Mouse (Mus musculus): Measurements from ENCODE around the gene Blzf1. TPM values are rescaled to one million over a fixed set of nuclear protein-coding genes. Genes with fewer than 3 reads are reported as not detected.

The Blzf1 gene
- polyA plus RNA-seq, 1 experiment from 2014 or later, result 26.8 TPM

- ATAC-seq, result no peak
- no peaks in the 10 kb centered on the region for H3K27me3 ChIP-seq (replicated peaks; ENCODE audit: control insufficient read depth, insufficient read depth, low read length)
- H3K36me3 ChIP-seq (ENCODE audit: control insufficient read depth, insufficient read depth, low read length), result no peaks in the 10 kb centered on the region
- H3K4me3 ChIP-seq (ENCODE audit: low read length), result peak overlapping the region; percentile 85
- H3K4me1 ChIP-seq (ENCODE audit: control insufficient read depth, insufficient read depth, low read length), result peaks cover 18% of the 10 kb centered on the region
- 49% methylated on average over 8 of the region's 8 CpGs for WGBS
- no peak overlapping the region for H3K27ac ChIP-seq (ENCODE audit: low read length)
- H3K9me3 ChIP-seq (ENCODE audit: control insufficient read depth, low read length), result no peaks in the 10 kb centered on the region
- peak overlapping the region; percentile 85 for H3K4me2 ChIP-seq (ENCODE audit: low read depth, low read length)
- peak overlapping the region; percentile 82; the same call in 1 of the 2 replicates for H3K9ac ChIP-seq (ENCODE audit: low read depth, low read length)
Observed at GRCm38 (mm10) chr1:164250391-164251150, 56.7 kb downstream of the Blzf1 start.

GRCm38 (mm10) chr1:164249332-164249711, 58.0 kb downstream of the Blzf1 start:
- Histone ChIP-seq H3K4me1 (ENCODE audit: control insufficient read depth, insufficient read depth, low read length) (peaks cover 18% of the 10 kb centered on the region), H3K36me3 (ENCODE audit: control insufficient read depth, insufficient read depth, low read length) (no peaks in the 10 kb centered on the region), H3K27me3 (replicated peaks; ENCODE audit: control insufficient read depth, insufficient read depth, low read length) (no peaks in the 10 kb centered on the region), H3K27ac (ENCODE audit: low read length) (peak overlapping the region; percentile 74), H3K4me2 (ENCODE audit: low read depth, low read length) (peak overlapping the region; percentile 85), H3K4me3 (ENCODE audit: low read length) (peak overlapping the region; percentile 85), H3K9me3 (ENCODE audit: control insufficient read depth, low read length) (no peaks in the 10 kb centered on the region), H3K9ac (ENCODE audit: low read depth, low read length) (peak overlapping the region; percentile 82)
- WGBS, result under 1% methylated on average over 33 of the region's 33 CpGs
- no peak; the same call in 1 of the 2 replicates for ATAC-seq

GRCm38 (mm10) chr1:164248465-164249331, 58.6 kb downstream of the Blzf1 start, which contains the start of gene Slc19a2:
Slc19a2 (plus strand) TSS chr1:164249046.
- peak; percentile 96 for ATAC-seq
- H3K36me3 ChIP-seq (ENCODE audit: control insufficient read depth, insufficient read depth, low read length), result no peaks in the 10 kb centered on the region
- H3K4me2 ChIP-seq (ENCODE audit: low read depth, low read length), result peak within 1 kb of the TSS; percentile 85
- H3K4me3 ChIP-seq (ENCODE audit: low read length), result peak within 1 kb of the TSS; percentile 85
- no peaks in the 10 kb centered on the region for H3K27me3 ChIP-seq (replicated peaks; ENCODE audit: control insufficient read depth, insufficient read depth, low read length)
- under 1% methylated on average over 70 of the region's 79 CpGs for WGBS
- peak within 1 kb of the TSS; percentile 82 for H3K9ac ChIP-seq (ENCODE audit: low read depth, low read length)
- H3K9me3 ChIP-seq (ENCODE audit: control insufficient read depth, low read length), result no peaks in the 10 kb centered on the region
- peak within 1 kb of the TSS; percentile 80 for H3K27ac ChIP-seq (ENCODE audit: low read length)
- peaks cover 18% of the 10 kb centered on the region for H3K4me1 ChIP-seq (ENCODE audit: control insufficient read depth, insufficient read depth, low read length)

GRCm38 (mm10) chr1:164247971-164248370, 59.3 kb downstream of the Blzf1 start:
- peak overlapping the region; percentile 72 for H3K9ac ChIP-seq (ENCODE audit: low read depth, low read length)
- WGBS, result 18% methylated on average over 10 of the region's 10 CpGs
- H3K4me1 ChIP-seq (ENCODE audit: control insufficient read depth, insufficient read depth, low read length), result peaks cover 17% of the 10 kb centered on the region
- no peaks in the 10 kb centered on the region for H3K9me3 ChIP-seq (ENCODE audit: control insufficient read depth, low read length)
- no peaks in the 10 kb centered on the region for H3K36me3 ChIP-seq (ENCODE audit: control insufficient read depth, insufficient read depth, low read length)
- no peaks in the 10 kb centered on the region for H3K27me3 ChIP-seq (replicated peaks; ENCODE audit: control insufficient read depth, insufficient read depth, low read length)
- H3K4me3 ChIP-seq (ENCODE audit: low read length), result peak overlapping the region; percentile 85
- peak overlapping the region; percentile 80 for H3K27ac ChIP-seq (ENCODE audit: low read length)
- ATAC-seq, result no peak
- peak overlapping the region; percentile 55 for H3K4me2 ChIP-seq (ENCODE audit: low read depth, low read length)

GRCm38 (mm10) chr1:164247442-164247841, 59.8 kb downstream of the Blzf1 start:
- no peak for ATAC-seq
- H3K9me3 ChIP-seq (ENCODE audit: control insufficient read depth, low read length), result no peaks in the 10 kb centered on the region
- H3K36me3 ChIP-seq (ENCODE audit: control insufficient read depth, insufficient read depth, low read length), result no peaks in the 10 kb centered on the region
- H3K27me3 ChIP-seq (replicated peaks; ENCODE audit: control insufficient read depth, insufficient read depth, low read length), result no peaks in the 10 kb centered on the region
- peak overlapping the region; percentile 55; the same call in 1 of the 2 replicates for H3K4me2 ChIP-seq (ENCODE audit: low read depth, low read length)
- peak overlapping the region; percentile 80; the same call in 1 of the 2 replicates for H3K27ac ChIP-seq (ENCODE audit: low read length)
- H3K9ac ChIP-seq (ENCODE audit: low read depth, low read length), result 0 out of 2 replicates have a peak overlapping the region, but pooled peaks have one; percentile 72
- 50% methylated on average over 8 of the region's 8 CpGs for WGBS
- H3K4me3 ChIP-seq (ENCODE audit: low read length), result no peak overlapping the region
- H3K4me1 ChIP-seq (ENCODE audit: control insufficient read depth, insufficient read depth, low read length), result peaks cover 13% of the 10 kb centered on the region

- H3K27me3 ChIP-seq (replicated peaks; ENCODE audit: control insufficient read depth, insufficient read depth, low read length), result no peaks in the 10 kb centered on the region
- no peaks in the 10 kb centered on the region for H3K36me3 ChIP-seq (ENCODE audit: control insufficient read depth, insufficient read depth, low read length)
- no peak overlapping the region for H3K4me3 ChIP-seq (ENCODE audit: low read length)
- peaks cover 2% of the 10 kb centered on the region for H3K4me1 ChIP-seq (ENCODE audit: control insufficient read depth, insufficient read depth, low read length)
- H3K9ac ChIP-seq (ENCODE audit: low read depth, low read length), result no peak overlapping the region
- H3K27ac ChIP-seq (ENCODE audit: low read length), result no peak overlapping the region
- WGBS, result 57% methylated on average over 8 of the region's 8 CpGs
- no peaks in the 10 kb centered on the region for H3K9me3 ChIP-seq (ENCODE audit: control insufficient read depth, low read length)
- H3K4me2 ChIP-seq (ENCODE audit: low read depth, low read length), result no peak overlapping the region
- peak; percentile 68 for ATAC-seq
Observed at GRCm38 (mm10) chr1:164242809-164243208, 64.5 kb downstream of the Blzf1 start.

- Histone ChIP-seq H3K36me3 (ENCODE audit: control insufficient read depth, insufficient read depth, low read length) (no peaks in the 10 kb centered on the region), H3K4me2 (ENCODE audit: low read depth, low read length) (no peak overlapping the region), H3K27me3 (replicated peaks; ENCODE audit: control insufficient read depth, insufficient read depth, low read length) (no peaks in the 10 kb centered on the region), H3K4me1 (ENCODE audit: control insufficient read depth, insufficient read depth, low read length) (no peaks in the 10 kb centered on the region), H3K4me3 (ENCODE audit: low read length) (no peak overlapping the region), H3K27ac (ENCODE audit: low read length) (no peak overlapping the region), H3K9me3 (ENCODE audit: control insufficient read depth, low read length) (no peaks in the 10 kb centered on the region), H3K9ac (ENCODE audit: low read depth, low read length) (no peak overlapping the region)
- ATAC-seq, result no peak
- WGBS, result 78% methylated on average over 2 of the region's 2 CpGs
Observed at GRCm38 (mm10) chr1:164241494-164241893, 65.8 kb downstream of the Blzf1 start.
